Mouse (Mus musculus): ENCODE measurements around the gene Rora. TPM values are rescaled to one million over a fixed set of nuclear protein-coding genes. Genes with fewer than 3 reads are reported as not detected.

Gene Rora
- polyA plus RNA-seq, 1 experiment from 2014 or later: 9.4 TPM

DNA sequence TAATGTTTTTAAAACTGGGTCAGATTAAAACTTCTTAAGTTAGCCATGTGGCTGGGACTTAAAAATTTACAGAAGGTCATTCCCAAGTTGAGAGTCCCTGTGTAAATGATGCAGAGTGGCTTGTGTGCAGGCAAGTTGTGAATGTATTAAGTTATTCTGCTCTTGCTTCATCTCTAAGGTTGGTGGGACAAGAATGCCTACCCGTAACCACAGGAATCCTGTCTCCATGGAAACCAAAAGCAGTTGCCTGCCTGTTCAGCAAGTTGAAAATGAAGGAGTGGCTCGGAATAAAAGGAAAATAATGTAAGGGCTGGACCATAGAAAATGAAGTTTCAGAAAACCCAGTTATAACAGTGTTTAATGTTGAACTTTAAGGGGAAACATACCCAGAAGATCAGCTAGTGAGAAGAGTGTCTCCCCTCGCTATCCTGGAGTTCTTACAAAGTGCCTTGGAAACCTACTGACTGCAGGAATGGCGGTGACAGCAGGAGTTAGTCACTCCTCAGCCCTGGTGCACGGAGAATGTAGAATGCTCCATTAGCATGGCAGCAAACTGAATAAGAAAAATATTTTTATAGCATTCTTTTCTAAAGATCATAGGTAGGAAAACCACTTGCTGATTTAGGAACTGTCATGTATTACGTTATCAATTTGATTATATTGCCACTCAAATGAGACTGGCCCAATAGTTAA lies 778.4 kb downstream of the Rora start:
- WGBS: 60% methylated on average over 6 of the region's 6 CpGs
- no peaks in the 10 kb centered on the region for H3K9me3 ChIP-seq (ENCODE audit: low read length)
- peaks cover 23% of the 10 kb centered on the region for H3K4me1 ChIP-seq (ENCODE audit: insufficient read depth, low read length)
- peak overlapping the region; percentile 74 for H3K27ac ChIP-seq (ENCODE audit: low read length)
- H3K4me3 ChIP-seq (ENCODE audit: low read length): no peak overlapping the region
- no peaks in the 10 kb centered on the region for H3K27me3 ChIP-seq (ENCODE audit: insufficient read depth, low read length)
- H3K36me3 ChIP-seq (ENCODE audit: insufficient read depth, low read length): peaks cover 16% of the 10 kb centered on the region; the same call in 1 of the 2 replicates
- no peak overlapping the region for H3K9ac ChIP-seq (replicated peaks; ENCODE audit: low read length)
- H3K4me2 ChIP-seq (replicated peaks; ENCODE audit: low read depth, low read length): no peak overlapping the region
- no peak for ATAC-seq (ENCODE audit: low FRiP score, low TSS enrichment)

DNA sequence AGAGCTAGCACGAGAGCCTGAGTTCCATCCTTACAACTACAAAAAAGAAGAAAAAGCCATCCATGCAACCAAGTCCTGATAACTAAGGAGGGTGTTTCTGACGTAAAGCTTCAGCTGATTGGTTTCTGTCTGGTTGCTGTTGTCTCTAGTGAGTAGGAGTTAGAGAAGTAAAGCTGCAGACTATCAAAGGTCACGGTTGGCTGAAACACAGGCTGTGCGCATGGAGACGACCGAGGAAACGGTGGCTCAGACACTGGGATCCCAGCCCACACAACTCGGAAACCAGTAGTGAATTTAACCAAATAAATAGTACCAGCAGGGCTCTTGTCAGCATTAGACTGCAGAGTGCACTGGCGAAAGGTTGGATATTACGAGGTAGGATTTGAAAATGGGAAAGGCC lies 781.6 kb downstream of the Rora start:
- Histone ChIP-seq H3K9me3 (ENCODE audit: low read length) (no peaks in the 10 kb centered on the region), H3K4me2 (replicated peaks; ENCODE audit: low read depth, low read length) (no peak overlapping the region), H3K27ac (ENCODE audit: low read length) (peak overlapping the region; percentile 27; the same call in 1 of the 2 replicates), H3K4me1 (ENCODE audit: insufficient read depth, low read length) (peaks cover 29% of the 10 kb centered on the region), H3K27me3 (ENCODE audit: insufficient read depth, low read length) (no peaks in the 10 kb centered on the region), H3K9ac (replicated peaks; ENCODE audit: low read length) (no peak overlapping the region), H3K4me3 (ENCODE audit: low read length) (no peak overlapping the region), H3K36me3 (ENCODE audit: insufficient read depth, low read length) (peaks cover 11% of the 10 kb centered on the region; the same call in 1 of the 2 replicates)
- peak; percentile 63; the same call in 1 of the 2 replicates for ATAC-seq (ENCODE audit: low FRiP score, low TSS enrichment)
- 39% methylated on average over 10 of the region's 10 CpGs for WGBS

DNA sequence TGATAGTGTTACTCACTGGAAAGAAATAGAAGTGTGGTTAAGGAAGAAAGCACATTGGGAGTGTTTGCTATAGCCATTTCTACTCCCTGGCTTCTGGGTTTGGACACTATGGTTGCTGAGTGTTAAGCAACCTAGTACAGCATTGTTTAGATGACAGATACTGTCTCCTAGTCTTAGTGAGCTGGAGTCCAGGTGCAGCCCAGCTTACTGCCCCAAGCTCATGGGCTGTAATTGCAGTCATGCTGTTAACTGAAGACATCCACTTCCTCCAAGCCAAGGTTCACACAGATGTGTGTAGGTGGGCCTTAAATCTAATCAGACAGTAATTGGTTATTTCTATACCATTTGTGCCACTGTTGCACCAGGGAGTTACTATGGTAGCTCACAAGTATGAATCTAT lies 782.1 kb downstream of the Rora start:
- Histone ChIP-seq H3K4me3 (ENCODE audit: low read length) (no peak overlapping the region), H3K36me3 (ENCODE audit: insufficient read depth, low read length) (peaks cover 11% of the 10 kb centered on the region; the same call in 1 of the 2 replicates), H3K27me3 (ENCODE audit: insufficient read depth, low read length) (no peaks in the 10 kb centered on the region), H3K4me2 (replicated peaks; ENCODE audit: low read depth, low read length) (no peak overlapping the region), H3K27ac (ENCODE audit: low read length) (peak overlapping the region; percentile 27; the same call in 1 of the 2 replicates), H3K4me1 (ENCODE audit: insufficient read depth, low read length) (peaks cover 34% of the 10 kb centered on the region), H3K9ac (replicated peaks; ENCODE audit: low read length) (no peak overlapping the region), H3K9me3 (ENCODE audit: low read length) (no peaks in the 10 kb centered on the region)
- no peak for ATAC-seq (ENCODE audit: low FRiP score, low TSS enrichment)

Measured in kidney, embryonic 16.5 days (tissue).